Mouse (Mus musculus): ENCODE data around the gene Rab30.

Gene Rab30

DNA sequence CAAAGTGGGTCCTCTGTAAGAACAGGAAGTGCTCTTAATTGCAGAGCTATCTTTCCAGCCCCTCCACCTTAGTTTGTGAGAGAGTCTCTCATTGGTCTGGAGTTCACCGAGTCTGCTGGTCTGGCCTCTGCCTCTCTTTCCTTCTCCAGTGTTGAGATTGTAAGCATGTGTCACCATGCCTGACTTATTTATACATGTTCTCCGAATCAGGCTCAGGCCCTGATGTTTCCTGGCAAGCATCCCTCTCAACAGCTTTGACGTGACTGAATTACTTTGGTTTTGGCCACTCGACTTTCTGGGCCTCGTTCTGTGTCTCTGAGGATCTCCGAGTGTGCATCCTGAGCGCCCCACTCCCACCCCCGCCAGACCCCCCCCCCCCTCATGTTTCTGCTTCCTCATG is 55.4 kb downstream of the Rab30 start:
- no peaks in the 10 kb centered on the region for H3K36me3 ChIP-seq (ENCODE audit: control insufficient read depth, insufficient read depth, low read length, poor library complexity, severe bottlenecking)
- DNase-seq (ENCODE audit: low read depth, low spot score): no peak

DNA sequence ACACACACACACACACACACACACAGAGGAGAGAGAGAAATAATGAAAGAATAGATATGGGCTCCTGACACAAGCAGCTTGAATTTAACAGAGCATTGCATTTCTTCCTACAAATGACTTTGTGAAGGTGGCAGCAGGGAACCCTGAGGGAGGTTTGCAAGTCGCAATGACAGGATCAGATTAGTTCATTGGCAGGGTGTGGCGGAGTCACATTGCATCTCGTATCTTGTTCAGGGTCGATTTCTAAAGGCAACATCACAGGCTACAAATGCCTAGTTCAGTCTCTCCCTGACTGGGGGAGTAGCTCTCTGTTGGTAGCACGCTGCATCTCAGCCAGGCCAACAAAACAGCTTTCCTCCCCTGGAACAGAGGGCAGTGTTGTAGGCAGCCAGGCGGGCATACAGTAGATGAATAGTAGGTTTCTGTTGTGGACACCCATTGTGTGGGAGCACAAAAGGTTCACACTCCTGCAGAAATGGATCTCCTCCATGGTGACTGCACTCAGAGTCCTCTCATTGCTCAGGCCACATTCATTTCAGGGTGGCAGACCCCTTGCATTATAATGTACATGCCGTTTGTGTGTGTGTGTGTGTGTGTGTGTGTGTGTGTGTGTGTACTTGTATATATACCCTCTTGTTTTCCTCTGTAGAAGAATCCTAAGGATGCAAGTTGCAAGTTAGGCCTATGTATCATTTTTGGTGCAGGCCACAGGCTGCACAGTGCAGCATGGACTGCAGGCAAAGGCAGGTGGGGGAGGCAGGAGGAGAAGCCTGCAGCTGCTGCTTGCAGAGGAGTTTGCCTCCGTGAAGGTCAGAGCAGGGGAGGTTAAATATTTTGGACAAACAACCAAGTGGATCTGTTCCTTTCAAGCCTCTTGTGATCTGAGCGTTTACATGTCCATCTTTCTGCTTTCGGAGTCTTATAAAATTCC is 58.5 kb downstream of the Rab30 start:
- Histone ChIP-seq H3K27me3 (ENCODE audit: control insufficient read depth, insufficient read depth, low read length, poor library complexity, severe bottlenecking) (no peaks in the 10 kb centered on the region), H3K36me3 (ENCODE audit: control insufficient read depth, insufficient read depth, low read length, poor library complexity, severe bottlenecking) (no peaks in the 10 kb centered on the region)
- DNase-seq (ENCODE audit: low read depth, low spot score): no peak

More for the DNA sequence above, 55.4 kb downstream of the Rab30 start:
- no peaks in the 10 kb centered on the region for H3K27me3 ChIP-seq (ENCODE audit: control insufficient read depth, insufficient read depth, low read length, poor library complexity, severe bottlenecking)

DNA sequence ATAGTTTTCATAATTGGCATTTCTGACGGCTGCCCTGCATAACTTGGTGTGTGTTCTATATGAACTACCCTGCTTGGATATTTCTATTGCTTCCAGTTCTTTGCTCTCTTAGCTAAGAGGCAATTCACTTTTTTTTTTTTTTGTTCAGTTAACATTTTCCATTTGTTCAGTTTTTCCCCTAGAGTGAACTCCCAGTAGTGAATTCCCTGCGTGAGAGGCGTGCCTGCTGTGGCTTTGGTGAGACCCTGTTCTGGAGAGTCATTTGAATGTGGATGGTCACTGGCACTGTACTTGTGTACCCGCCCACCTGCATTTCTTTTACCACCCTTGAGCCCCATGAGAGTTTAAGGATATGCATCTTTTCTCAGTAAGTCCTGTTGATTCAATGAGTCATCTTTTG is 60.8 kb downstream of the Rab30 start:
- H3K36me3 ChIP-seq (ENCODE audit: control insufficient read depth, insufficient read depth, low read length, poor library complexity, severe bottlenecking): no peaks in the 10 kb centered on the region
- no peak for DNase-seq (ENCODE audit: low read depth, low spot score)
- H3K27me3 ChIP-seq (ENCODE audit: control insufficient read depth, insufficient read depth, low read length, poor library complexity, severe bottlenecking): no peaks in the 10 kb centered on the region

DNA sequence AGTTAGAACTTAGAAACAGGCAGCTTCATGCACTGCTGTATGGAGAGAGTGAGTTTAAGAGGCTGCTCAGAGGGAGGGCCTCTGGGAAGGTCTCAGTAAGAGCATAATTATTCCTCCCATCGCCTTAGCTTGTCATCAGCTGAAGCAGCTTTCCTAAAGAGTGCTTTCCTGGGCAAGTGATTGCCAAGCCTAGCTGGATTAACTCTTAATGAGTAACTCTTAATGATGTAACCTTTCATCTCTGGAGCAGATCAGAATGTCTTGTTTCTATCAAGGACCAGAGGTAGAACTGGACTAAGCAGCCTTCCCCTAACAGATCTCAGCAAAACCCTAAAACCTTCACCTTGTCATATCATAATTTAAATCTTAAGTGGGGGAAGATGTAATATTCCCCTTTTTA is 61.8 kb downstream of the Rab30 start:
- H3K27me3 ChIP-seq (ENCODE audit: control insufficient read depth, insufficient read depth, low read length, poor library complexity, severe bottlenecking): no peaks in the 10 kb centered on the region
- no peaks in the 10 kb centered on the region for H3K36me3 ChIP-seq (ENCODE audit: control insufficient read depth, insufficient read depth, low read length, poor library complexity, severe bottlenecking)
- DNase-seq (ENCODE audit: low read depth, low spot score): no peak

DNA sequence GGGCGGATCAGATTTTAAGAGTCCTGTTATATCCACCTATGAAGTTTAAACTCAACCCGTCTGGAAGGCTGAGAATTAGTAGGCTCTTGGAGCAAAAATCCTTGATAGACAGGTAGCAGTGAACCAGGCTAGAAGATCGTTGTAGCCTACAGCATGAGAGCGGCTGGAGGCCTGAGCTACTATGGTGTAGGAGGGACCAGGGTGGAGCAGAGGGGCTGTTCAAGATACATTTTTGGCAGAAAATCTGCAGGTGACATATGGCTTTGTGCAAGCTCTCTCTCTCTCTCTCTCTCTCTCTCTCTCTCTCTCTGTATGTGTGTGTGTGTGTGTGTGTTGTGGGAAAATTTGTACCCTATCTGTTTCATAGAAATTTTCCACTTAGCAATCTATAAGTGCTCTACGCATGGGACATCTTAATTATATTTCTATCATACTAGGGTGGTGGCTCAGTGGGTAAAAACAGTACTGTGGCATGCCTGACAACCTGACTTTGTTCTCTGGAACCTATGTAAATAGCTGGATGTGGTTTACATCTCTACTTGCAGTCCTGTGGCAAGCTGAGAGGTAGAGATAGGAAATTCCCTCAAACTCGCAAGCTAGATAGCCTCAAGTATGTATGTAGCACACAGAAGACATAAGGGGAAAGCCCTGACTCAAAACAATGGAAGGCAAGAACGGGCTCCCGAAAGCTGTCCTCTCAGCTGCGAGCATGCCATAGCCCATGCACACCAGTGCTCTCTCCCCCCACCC is 63.7 kb downstream of the Rab30 start:
- H3K36me3 ChIP-seq (ENCODE audit: control insufficient read depth, insufficient read depth, low read length, poor library complexity, severe bottlenecking): no peaks in the 10 kb centered on the region
- H3K27me3 ChIP-seq (ENCODE audit: control insufficient read depth, insufficient read depth, low read length, poor library complexity, severe bottlenecking): no peaks in the 10 kb centered on the region
- no peak for DNase-seq (ENCODE audit: low read depth, low spot score)

DNA sequence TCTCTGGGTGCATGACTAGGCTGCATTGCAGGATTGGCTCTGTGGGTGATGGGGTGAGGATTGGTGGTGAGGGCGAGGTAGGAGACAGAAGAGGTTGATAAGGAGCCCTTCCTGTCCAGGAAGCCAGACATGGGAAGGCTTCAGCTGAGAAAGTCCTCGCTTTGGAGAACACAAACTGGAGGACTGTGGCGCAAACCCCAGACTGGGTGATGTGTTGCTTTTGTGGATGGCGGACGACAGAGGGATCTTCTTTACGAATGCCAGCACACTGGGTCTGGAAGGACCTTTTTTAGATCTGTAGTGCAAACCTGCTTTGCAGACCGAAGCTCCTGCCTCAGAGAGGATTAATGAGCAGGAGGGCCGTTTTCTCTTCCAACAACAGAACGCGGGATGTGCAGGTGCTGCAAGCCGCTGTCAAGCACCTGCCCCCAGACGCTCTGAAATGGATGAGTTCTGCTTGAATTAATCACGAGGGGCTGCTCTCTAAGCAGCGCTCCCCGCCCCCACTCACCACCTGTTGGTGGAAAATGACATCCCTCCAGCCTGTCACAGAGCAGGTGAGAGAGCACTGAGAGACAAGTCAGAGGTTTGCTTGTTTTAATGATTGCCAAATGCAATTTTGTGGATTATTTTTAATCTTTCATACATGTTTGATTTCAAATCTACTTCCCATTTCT is 65.2 kb downstream of the Rab30 start:
- Histone ChIP-seq H3K27me3 (ENCODE audit: control insufficient read depth, insufficient read depth, low read length, poor library complexity, severe bottlenecking) (no peaks in the 10 kb centered on the region), H3K36me3 (ENCODE audit: control insufficient read depth, insufficient read depth, low read length, poor library complexity, severe bottlenecking) (no peaks in the 10 kb centered on the region)
- peak; percentile 20 for DNase-seq (ENCODE audit: low read depth, low spot score)

DNA sequence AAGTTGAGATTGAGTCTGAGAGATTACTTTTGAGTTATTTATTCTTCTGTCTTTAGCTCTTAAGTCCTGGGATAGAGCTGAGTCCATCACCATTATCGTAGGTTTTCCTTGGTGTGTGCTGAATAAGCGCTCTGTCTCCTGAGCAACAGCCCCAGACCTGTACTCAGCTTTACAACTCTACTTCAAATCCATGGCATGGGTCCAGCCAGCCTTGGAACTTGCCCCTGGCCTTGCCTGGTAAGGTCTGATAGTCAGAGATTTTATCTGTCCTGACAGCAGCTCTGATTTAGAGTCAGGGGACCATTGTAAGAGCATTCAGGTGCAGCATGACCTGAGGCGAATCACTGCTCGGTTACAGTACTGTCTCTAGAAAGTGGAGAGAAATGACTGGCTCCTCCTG is 66.1 kb downstream of the Rab30 start:
- Histone ChIP-seq H3K27me3 (ENCODE audit: control insufficient read depth, insufficient read depth, low read length, poor library complexity, severe bottlenecking) (no peaks in the 10 kb centered on the region), H3K36me3 (ENCODE audit: control insufficient read depth, insufficient read depth, low read length, poor library complexity, severe bottlenecking) (no peaks in the 10 kb centered on the region)
- DNase-seq (ENCODE audit: low read depth, low spot score): no peak

DNA sequence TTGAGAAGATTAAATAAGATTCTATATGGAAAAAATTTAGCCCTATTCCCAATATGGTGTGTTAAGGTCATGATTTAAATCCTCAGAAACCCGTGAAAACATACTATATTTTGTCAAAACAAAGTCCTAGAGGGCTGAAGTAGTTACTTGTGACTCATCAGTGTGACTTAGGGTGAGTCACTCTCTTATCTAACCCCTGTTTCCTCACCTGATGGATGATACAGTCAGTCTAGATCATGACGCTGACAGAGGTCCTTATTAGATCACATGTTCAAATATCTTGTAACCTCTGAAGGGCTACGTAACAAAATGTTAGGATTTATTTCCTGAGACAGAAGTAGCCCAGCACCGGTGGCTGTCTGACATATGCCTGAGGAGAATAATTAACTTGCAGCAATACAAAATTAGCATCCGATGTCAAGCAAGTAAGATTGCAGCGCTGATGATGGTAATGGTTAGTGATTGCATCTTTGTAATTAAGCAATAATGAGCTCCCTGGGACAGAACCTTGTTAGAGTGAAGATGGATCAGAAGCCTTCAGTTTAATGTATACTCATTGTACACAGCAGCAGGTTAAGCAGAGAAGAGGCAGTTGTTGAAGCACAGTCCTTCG is 70.4 kb downstream of the Rab30 start:
- Histone ChIP-seq H3K36me3 (ENCODE audit: control insufficient read depth, insufficient read depth, low read length, poor library complexity, severe bottlenecking) (no peaks in the 10 kb centered on the region), H3K27me3 (ENCODE audit: control insufficient read depth, insufficient read depth, low read length, poor library complexity, severe bottlenecking) (no peaks in the 10 kb centered on the region)
- no peak for DNase-seq (ENCODE audit: low read depth, low spot score)

DNA sequence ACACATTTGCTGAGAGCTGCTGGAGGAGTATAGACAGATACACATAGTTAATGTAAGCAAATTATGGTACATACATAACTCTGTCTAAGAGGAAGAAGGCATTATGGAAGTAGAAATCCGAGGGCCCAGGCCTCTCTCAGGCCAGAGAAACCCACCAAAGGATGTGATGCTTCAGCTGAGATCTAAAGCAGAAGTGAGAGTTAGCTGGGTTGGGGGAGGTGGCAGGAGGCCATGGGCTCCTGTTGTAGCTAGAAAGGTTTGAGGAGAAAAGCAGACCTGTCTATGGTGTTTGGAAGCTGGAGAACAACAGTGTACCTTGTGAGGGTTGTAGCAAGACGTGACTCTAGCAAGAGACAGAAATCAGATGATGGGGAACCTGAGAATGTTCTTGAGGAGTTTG is 75.8 kb downstream of the Rab30 start:
- Histone ChIP-seq H3K27me3 (ENCODE audit: control insufficient read depth, insufficient read depth, low read length, poor library complexity, severe bottlenecking) (no peaks in the 10 kb centered on the region), H3K36me3 (ENCODE audit: control insufficient read depth, insufficient read depth, low read length, poor library complexity, severe bottlenecking) (no peaks in the 10 kb centered on the region)
- DNase-seq (ENCODE audit: low read depth, low spot score): peak; percentile 83

DNA sequence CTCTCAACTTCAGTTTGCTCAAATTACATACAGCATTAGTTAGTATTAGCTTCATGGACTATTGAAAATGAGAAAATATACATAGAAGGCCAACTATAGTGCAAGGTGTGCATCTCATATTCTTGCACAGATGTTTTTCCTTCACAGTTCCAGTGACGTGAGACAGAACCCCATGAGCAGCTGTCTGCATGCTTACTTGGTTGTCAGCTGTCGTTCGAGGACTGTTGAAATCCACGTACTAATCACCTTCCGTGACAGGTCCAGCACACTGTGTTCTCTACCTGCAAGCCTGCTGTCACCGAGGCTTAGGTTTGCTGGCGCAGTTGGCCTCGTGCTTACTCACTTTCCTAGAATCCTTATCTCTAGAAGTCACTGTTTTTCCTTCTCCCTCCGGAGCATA is 76.5 kb downstream of the Rab30 start:
- peak; percentile 65 for DNase-seq (ENCODE audit: low read depth, low spot score)
- Histone ChIP-seq H3K27me3 (ENCODE audit: control insufficient read depth, insufficient read depth, low read length, poor library complexity, severe bottlenecking) (no peaks in the 10 kb centered on the region), H3K36me3 (ENCODE audit: control insufficient read depth, insufficient read depth, low read length, poor library complexity, severe bottlenecking) (no peaks in the 10 kb centered on the region)

DNA sequence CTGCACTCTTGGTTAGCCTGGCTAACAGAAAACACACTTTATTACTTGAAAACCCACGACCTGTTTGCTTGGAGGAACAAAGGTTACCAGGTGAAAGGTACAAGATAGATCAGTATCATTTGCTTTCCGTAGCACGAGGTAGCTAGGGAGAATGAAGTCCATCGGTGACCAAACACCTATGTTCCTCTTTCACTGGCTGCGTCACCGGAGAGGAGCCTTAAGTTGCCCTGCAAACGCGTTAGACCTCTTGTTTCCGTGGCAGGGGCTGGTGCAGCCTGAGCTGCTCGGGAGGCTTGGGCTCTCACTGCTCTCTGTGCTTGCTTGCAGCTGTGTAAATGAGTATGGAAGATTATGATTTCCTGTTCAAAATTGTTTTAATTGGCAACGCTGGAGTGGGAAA is 78.3 kb downstream of the Rab30 start:
- no peaks in the 10 kb centered on the region; the same call in 1 of the 2 replicates for H3K36me3 ChIP-seq (ENCODE audit: control insufficient read depth, insufficient read depth, low read length, poor library complexity, severe bottlenecking)
- peak; percentile 79 for DNase-seq (ENCODE audit: low read depth, low spot score)
- H3K27me3 ChIP-seq (ENCODE audit: control insufficient read depth, insufficient read depth, low read length, poor library complexity, severe bottlenecking): no peaks in the 10 kb centered on the region

DNA sequence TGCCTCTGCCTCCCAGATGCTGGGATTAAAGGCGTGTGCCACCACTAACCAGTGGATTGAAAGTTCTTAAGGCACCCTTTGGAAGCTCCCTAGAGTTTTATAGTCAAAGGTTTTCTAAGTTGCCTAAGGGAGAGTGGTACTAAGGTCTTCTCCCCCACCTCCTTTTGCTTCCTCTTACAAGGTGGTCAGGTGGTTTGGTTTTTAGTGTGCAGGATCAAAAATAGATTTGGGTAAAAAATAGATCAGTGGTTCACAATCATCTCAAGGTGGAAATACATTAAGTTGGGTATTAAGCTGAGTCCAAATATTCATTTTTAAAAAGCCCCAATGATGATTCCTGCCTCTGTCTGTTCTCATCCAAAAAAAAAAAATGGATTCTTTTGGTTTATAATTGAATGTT is 79.0 kb downstream of the Rab30 start:
- no peaks in the 10 kb centered on the region for H3K27me3 ChIP-seq (ENCODE audit: control insufficient read depth, insufficient read depth, low read length, poor library complexity, severe bottlenecking)
- H3K36me3 ChIP-seq (ENCODE audit: control insufficient read depth, insufficient read depth, low read length, poor library complexity, severe bottlenecking): peaks cover 1% of the 10 kb centered on the region
- DNase-seq (ENCODE audit: low read depth, low spot score): peak; percentile 54

DNA sequence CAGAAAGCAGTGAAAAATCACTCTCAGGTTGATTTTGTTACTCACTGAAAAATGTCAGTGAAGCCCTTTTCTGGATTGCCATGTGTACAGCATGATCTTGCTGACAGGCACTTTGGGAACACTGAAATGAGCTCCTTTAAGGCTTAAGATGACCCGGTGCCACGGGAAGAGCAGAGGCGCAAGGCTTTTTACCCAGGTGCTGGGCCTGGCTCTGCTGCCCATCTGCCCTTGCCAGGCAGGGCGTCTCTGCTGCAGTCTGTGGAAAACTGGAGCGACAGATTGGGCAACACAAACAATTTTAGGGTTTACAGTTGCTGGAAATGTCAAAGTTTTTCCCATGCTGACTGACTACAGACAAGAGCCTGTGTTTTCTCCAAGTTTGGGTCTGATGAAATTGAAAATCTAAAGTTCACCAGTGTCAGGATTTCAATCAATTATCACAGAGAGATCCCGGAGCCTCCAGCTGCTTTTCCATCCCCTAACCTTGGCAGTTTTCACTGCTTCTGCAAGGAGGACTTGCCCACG is 79.6 kb downstream of the Rab30 start:
- H3K36me3 ChIP-seq (ENCODE audit: control insufficient read depth, insufficient read depth, low read length, poor library complexity, severe bottlenecking): peaks cover 2% of the 10 kb centered on the region
- H3K27me3 ChIP-seq (ENCODE audit: control insufficient read depth, insufficient read depth, low read length, poor library complexity, severe bottlenecking): no peaks in the 10 kb centered on the region
- DNase-seq (ENCODE audit: low read depth, low spot score): no peak

DNA sequence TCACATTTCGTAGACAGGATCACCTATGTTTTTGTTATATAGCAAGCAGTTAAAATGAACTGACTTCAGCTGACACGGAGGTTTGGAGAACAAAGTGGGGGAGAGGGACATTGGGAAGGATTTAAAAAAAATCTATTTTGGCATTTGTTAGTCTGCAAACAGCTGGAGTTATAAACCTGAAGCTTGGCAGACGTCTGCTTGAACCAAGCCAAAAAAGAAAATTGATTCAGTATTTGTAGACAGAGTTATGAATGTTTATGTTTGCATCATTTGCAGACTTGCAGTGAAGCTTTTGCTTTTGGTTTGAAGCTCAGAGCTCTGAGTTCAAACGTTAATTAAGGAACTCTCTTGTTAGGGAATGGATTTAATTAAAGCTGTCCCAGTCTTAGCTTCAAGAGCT is 80.5 kb downstream of the Rab30 start:
- H3K27me3 ChIP-seq (ENCODE audit: control insufficient read depth, insufficient read depth, low read length, poor library complexity, severe bottlenecking): no peaks in the 10 kb centered on the region
- H3K36me3 ChIP-seq (ENCODE audit: control insufficient read depth, insufficient read depth, low read length, poor library complexity, severe bottlenecking): peaks cover 3% of the 10 kb centered on the region
- DNase-seq (ENCODE audit: low read depth, low spot score): no peak
